Mouse (Mus musculus): Measurements from ENCODE around the gene Pam16.
"Not testable (repeated sequence)": the region's sequence is repeated elsewhere in the genome, so short reads cannot be mapped to it uniquely, and the experiment has no call there.

Pam16 gene

DNA sequence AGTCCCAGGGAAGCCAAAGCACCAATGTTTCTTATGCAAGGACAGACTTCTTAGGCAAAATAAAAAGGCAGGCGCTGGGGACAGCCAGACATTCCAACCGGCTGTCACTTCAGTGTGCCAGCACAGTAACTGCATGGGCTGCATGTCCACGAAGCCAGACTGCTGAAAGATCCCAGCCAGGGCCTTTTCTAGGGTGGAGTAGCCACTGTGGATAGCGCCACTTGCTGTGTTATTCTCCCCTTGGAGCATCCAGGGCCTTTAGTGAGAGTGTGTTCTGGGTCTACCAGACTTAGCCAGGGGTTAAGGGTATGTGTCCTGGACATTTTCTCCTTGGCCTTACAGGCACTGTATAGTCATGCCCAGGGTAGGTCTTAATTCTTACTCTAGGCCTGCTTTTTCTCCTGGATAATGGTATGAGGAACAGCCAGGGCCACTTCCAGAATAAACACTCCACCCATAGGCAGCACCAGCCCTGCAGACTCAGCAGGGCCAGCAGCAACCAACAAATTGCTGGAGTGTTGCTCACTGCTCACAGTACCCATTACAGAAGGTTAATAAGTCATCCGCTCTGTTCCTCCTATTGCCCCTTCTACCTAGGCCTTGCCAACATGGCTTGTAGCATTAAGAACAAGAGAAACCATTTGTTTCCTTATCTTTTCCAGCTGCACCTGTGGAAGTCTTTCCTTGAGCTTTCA is 37.1 kb downstream of the Pam16 start:
- DNase-seq = no peak

DNA sequence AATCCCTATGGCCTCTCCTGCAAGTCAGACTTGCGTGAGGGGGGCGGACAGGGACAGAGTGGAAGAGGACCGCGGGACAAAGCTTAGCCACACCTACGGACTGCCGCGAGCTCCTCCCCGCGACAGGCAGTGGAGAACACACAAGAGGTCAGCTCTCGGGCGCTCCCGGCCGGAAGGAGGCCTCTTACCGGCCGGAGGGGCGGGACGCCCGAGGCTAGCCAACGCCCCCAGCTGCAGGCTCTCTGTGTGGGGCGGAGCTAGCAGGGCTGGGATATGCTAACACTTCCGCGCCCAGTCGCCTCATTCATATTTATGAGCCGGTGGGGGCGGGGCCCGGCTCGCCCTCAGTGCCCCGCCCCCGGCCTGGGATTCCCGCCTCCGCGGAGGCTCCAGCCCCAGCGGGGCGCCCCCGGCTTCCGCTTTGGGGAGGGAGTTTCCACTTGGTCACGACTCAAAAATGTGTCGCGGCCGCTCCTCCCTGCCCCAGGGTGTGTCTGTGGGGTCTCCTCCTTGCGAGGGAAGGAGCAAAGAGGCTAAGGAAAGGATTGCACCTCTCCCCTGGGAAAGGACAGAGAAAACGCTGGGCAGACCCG is 38.2 kb downstream of the Pam16 start:
- DNase-seq = peak; percentile 97

DNA sequence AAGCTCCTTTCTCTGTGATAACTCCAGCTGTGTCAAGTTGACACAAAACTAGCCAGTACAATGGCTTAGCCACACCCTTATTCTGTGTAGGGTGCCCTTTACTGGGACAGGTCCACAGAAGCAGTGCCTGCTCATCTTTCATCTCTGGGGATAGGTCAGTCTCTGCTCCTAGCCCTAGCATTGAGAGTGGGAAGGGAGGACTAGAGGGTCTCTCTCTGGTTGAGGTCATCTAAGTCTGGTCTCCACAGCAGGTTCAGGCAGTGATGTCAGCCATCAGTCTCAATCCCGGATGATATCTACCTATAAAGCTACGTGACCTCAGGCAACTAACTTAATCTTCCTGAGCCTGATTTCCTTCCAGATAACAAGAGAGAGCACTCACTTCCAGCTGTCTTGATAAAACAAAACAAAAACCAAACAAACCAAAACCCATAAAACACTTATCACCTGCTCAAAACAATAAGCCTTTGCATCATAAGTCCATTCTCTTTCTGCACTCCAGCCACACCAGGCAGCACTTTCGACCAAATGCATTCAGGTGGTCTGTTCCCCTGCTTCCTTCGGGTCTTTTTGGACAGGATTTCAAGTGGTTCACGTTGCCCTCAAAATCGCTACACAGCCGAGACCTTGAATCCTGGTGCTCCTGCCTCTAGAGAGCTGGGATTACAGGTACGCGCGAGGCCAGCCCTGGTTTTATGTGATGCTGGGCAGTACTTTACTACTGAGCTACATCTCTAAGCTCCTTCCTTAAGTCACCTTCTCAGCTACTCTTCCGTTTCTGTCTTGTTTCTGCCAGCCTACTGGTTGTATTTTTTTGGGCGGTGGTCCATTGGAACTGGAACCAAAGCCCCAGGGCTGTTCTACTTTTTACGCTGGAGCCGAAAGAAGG is 38.9 kb downstream of the Pam16 start:
- no peak for DNase-seq

DNA sequence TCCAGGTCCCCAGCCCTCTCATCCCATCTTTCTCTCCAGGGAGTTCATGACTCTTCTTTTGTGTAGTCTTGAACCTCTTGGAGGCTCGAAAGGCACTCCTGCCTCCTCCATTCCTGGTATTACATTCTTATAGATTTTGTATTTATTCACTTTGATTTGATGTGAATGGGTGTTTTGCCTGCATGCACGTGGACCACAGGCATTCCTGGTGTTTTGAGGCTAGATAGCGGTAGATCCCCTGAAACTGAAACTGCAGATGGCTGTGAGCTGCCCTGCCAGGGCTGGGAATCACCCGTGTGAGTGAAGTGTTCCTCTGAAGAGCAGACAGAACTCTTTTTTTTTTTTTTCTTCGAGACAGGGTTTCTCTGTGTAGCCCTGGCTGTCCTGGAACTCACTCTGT is 40.4 kb downstream of the Pam16 start:
- DNase-seq = no peak

DNA sequence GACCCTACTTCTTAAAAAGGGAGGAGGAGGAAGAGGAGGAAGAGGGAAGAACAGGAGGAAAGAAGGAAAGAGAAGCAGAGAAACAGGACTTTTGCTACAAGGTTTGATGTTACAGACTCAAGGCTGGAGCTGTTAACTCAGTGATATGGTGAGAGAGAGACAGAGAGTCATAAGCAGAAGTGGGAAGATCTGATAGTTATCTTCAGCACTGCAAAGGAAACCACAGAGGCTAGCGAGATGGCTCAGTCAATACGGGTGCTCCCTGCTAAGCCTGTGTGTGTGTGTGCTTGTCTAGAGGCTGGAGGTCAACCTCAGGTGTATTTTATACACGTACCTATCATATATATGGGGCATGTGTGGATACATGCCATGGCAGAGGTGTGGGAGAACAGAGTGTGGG is 41.0 kb downstream of the Pam16 start:
- peak; percentile 29 to 31 for DNase-seq

DNA sequence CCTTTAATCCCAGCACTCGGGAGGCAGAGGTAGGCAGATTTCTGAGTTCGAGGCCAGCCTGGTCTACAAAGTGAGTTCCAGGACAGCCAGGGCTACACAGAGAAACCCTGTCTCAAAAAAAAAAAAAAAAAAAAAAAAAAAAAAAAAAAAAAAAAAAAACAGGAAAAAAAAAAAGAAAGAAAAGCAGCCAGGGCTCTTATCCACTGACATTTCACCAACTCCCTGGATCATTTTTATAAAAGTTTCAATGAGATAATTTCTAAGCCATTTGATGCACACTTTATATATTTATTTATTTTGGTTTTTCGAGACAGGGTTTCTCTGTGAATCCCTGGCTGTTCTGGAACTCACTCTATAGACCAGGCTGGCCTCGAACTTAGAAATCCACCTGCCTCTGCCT is 43.6 kb downstream of the Pam16 start:
- not testable (repeated sequence) for DNase-seq

DNA sequence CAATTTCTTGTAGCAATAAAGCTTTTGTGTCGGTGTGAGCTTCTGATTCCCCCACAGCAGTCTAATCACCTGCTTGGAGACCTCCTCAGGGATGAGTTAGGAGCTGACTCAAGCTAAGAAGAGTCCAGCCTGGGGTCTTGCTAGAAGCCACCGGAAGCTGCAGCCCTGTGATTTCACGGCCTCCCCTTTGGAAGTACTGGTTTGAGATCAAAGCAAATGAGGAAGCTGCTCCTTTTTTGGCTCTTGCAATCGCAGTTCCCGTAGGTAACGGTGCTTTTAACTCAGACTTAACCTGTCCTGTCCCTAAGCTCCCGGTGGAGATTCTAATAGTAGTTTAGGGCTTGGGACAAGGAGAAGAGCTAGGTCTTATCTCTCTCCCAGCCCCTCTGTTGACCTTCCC is 46.2 kb downstream of the Pam16 start:
- DNase-seq = no peak

DNA sequence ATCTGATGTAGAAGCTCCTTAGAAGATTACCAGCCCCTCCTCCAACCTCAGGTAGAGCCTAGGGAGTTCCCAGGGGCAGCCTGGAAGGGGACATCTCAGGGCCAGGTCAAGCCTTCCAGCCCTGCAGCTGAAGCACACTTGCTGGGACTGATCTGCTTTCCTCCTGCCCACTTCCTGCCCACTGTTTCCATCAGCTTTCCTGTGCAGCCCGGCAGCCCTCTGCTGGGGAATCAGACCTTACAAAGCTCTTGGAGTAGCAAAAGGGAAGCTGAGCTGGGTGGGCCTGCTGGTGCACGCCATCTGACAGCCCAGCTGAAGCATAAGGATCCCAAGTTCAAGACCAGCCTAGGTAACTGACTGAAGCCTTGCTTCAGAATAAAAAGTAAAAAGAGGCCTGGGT is 47.9 kb downstream of the Pam16 start:
- no peak for DNase-seq

DNA sequence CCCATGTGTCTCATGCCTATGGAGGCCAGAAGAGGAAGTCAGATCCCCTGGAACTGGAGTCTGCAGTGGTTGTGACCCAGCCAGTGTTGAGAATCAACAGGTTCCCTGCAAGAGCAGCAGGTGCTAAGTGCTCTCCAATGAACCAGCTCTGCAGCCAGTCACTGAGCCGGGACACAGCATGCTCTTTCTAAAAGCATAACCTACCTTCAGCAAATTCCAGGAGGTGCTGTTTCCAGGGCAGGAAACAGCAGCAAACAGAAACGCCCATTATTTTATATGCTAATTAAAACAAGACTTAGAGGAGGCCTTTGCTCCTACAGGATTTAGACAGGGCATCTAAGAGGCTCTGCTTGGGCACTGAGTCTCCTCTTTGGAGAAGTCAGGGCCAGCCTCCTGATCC is 48.8 kb downstream of the Pam16 start:
- no peak for DNase-seq

DNA sequence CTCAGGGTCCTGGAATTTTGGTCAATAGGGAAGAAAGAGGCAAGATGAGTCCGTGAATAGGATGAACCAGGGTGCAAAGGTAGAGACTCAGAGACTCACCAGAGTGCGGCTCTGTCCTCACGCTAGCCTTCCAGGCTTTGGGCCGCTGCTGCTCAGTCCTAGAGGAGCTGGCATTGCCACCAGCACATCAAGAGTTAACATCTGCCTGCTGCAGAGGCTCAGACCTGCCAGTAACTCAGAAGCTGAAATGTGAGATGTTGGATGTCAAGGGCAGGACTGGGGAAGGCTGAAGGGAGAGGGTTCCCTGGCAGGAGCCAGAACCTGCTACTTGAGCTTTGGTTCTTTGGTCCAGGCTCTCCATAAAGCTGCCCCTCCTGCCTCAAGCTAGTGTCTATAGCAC is 54.1 kb downstream of the Pam16 start:
- DNase-seq = no peak

DNA sequence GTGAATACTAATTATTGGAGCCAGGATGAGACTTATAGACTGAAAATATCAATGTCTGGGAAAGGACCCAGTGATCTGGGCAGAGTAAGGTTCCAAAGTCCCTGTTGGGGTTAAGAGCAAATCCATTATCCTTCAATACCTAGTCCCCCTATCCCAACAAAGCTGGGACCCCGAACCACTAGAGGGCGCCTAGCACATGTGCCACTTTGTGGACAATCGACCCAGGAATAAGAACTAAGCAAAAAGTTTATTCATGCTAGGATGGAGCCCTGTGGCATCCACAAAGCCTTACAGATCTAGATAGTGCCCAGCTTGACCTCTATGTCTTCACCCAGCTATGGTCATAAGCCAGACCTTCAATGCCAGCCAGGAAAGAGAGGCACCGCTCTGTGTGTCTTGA is 56.9 kb downstream of the Pam16 start:
- peak; percentile 85 to 89 for DNase-seq

Data from B cell, adult 2 months (primary cell).